Mouse (Mus musculus): ENCODE results near the gene Neurod2. TPM values are rescaled to one million over a fixed set of nuclear protein-coding genes. Genes with fewer than 3 reads are reported as not detected.

Neurod2 gene
- polyA plus RNA-seq, 1 experiment from 2014 or later, result 16.3 TPM

Other genes with a start within 250 kb of the Neurod2 start
- 21.1 and 23.0 TPM in 2 replicates for gene Fbxl20, start 179.2 kb downstream of the Neurod2 start, polyA plus RNA-seq (2015; fragmentation: Nextera tagmentation; extraction: Ambion mirVana)
- 51.3 and 54.1 TPM in 2 replicates for gene Med1, start 136.4 kb downstream of the Neurod2 start, polyA plus RNA-seq (2015; fragmentation: Nextera tagmentation; extraction: Ambion mirVana)
- gene Cdk12, start 126.6 kb downstream of the Neurod2 start, polyA plus RNA-seq (2015; fragmentation: Nextera tagmentation; extraction: Ambion mirVana), result 7.1 and 7.2 TPM in 2 replicates
- 2.5 and 3.7 TPM in 2 replicates for gene Ppp1r1b, start 18.8 kb upstream of the Neurod2 start, polyA plus RNA-seq (2015; fragmentation: Nextera tagmentation; extraction: Ambion mirVana)
- gene Stard3, start 28.7 kb upstream of the Neurod2 start, polyA plus RNA-seq (2015; fragmentation: Nextera tagmentation; extraction: Ambion mirVana), result 31.6 and 37.6 TPM in 2 replicates
- gene Tcap, start 54.2 kb upstream of the Neurod2 start, polyA plus RNA-seq (2015; fragmentation: Nextera tagmentation; extraction: Ambion mirVana), result 1.4 and 1.7 TPM in 2 replicates
- gene Pnmt, start 56.8 kb upstream of the Neurod2 start, polyA plus RNA-seq (2015; fragmentation: Nextera tagmentation; extraction: Ambion mirVana), result 2.2 and 2.9 TPM in 2 replicates
- gene Pgap3, start 70.8 kb upstream of the Neurod2 start, polyA plus RNA-seq (2015; fragmentation: Nextera tagmentation; extraction: Ambion mirVana), result 7.4 and 9.6 TPM in 2 replicates
- gene Erbb2, start 82.8 kb upstream of the Neurod2 start, polyA plus RNA-seq (2015; fragmentation: Nextera tagmentation; extraction: Ambion mirVana), result 7.3 and 9.4 TPM in 2 replicates
- 243 and 278 TPM in 2 replicates for gene Mien1, start 109.3 kb upstream of the Neurod2 start, polyA plus RNA-seq (2015; fragmentation: Nextera tagmentation; extraction: Ambion mirVana)
- 1.1 and 8.3 TPM in 2 replicates for gene Grb7, start 116.7 kb upstream of the Neurod2 start, polyA plus RNA-seq (2015; fragmentation: Nextera tagmentation; extraction: Ambion mirVana)
- gene Ikzf3, start 216.4 kb upstream of the Neurod2 start, polyA plus RNA-seq (2015; fragmentation: Nextera tagmentation; extraction: Ambion mirVana), result 0.18 and 1.3 TPM in 2 replicates
- 0.45 TPM in 1 of 2 replicates, not detected in the other for gene Zpbp2, start 221.4 kb upstream of the Neurod2 start, polyA plus RNA-seq (2015; fragmentation: Nextera tagmentation; extraction: Ambion mirVana)